Mouse (Mus musculus) CD4-positive naive resting alpha-beta T cell, adult 76 days (primary cell): Measurements from ENCODE around the gene Ctbp1. TPM values are rescaled to one million over a fixed set of nuclear protein-coding genes. Genes with fewer than 3 reads are reported as not detected.

Source experiments
- total RNA-seq: library from RNA; stranded (reverse); gene quantifications from one replicate; pipeline ENCODE4 v1.2.4, GENCODE M21; 2023

The Ctbp1 gene
- 213 TPM for total RNA-seq

GRCm38 (mm10) chr5:33274953-33275454 lies at the start of gene Ctbp1:
Gene Ctbp1 (minus strand): TSS chr5:33274994.

GRCm38 (mm10) chr5:33218081-33218480 lies 56.7 kb downstream of the Ctbp1 start, which contains the start of gene Spon2:
Gene Spon2 (minus strand): TSS chr5:33218455.

Other genes starting within 250 kb of the Ctbp1 start
- gene Slc5a1, start 170.8 kb downstream of the Ctbp1 start, total RNA-seq: not detected
- gene Spon2, start 56.5 kb downstream of the Ctbp1 start, total RNA-seq: 1.7 TPM
- 66.0 TPM for gene Maea, start 60.5 kb upstream of the Ctbp1 start, total RNA-seq
- gene Uvssa, start 103.6 kb upstream of the Ctbp1 start, total RNA-seq: 24.3 TPM
- not detected for gene Nkx1-1, start 159.0 kb upstream of the Ctbp1 start, total RNA-seq